Mouse (Mus musculus) heart, embryonic 10.5 days (tissue): ENCODE data around the gene Slc9b1. TPM values are rescaled to one million over a fixed set of nuclear protein-coding genes. Genes with fewer than 3 reads are reported as not detected.

Experiments used
- DNase-seq: peaks from one replicate; pipeline ENCODE4 v3.0.0-alpha.2; 2017; ENCODE audit warnings: low spot score
- H3K27ac ChIP-seq: fragments of 300-500 bp; sonication (generic); 2 replicates; pipeline ENCODE4 v1.5.1; 2016; ENCODE audit warnings: mild to moderate bottlenecking
- H3K27me3 ChIP-seq: fragments of 300-500 bp; sonication (generic); 2 replicates; pipeline ENCODE4 v1.6.1; 2016; ENCODE audit warnings: mild to moderate bottlenecking; ENCODE audit not compliant: poor library complexity, insufficient read depth, severe bottlenecking
- H3K36me3 ChIP-seq: fragments of 300-500 bp; sonication (generic); 2 replicates; pipeline ENCODE4 v1.6.1; 2016; ENCODE audit warnings: mild to moderate bottlenecking, moderate library complexity
- H3K4me1 ChIP-seq: fragments of 300-500 bp; sonication (generic); 2 replicates; pipeline ENCODE4 v1.6.1; 2016; ENCODE audit warnings: mild to moderate bottlenecking
- H3K4me3 ChIP-seq: fragments of 300-500 bp; sonication (generic); 2 replicates; pipeline ENCODE4 v1.5.1; 2016; ENCODE audit warnings: mild to moderate bottlenecking, moderate library complexity
- H3K9me3 ChIP-seq: fragments of 300-500 bp; sonication (generic); 2 replicates; pipeline ENCODE4 v1.6.1; 2016; ENCODE audit warnings: mild to moderate bottlenecking, moderate library complexity
- WGBS: fragments of 180-500 bp; shearing (Covaris S2); methylation state at CpG from one replicate; pipeline ENCODE4 v1.1.7; 2016; 5-methylcytosine and 5-hydroxymethylcytosine counted together
- polyA plus RNA-seq: library from polyadenylated mRNA; unstranded; fragments of >200 nt; fragmentation: Nextera tagmentation; extraction: Ambion mirVana; gene quantifications from 2 replicates; pipeline ENCODE4 v1.2.1, GENCODE M21; 2016

The Slc9b1 gene
- polyA plus RNA-seq, 1 experiment from 2014 or later, result 0.44 TPM

- Histone ChIP-seq H3K27ac (peak overlapping the region; percentile 98), H3K4me1 (peaks cover 16% of the 10 kb centered on the region), H3K36me3 (peaks cover 3% of the 10 kb centered on the region), H3K9me3 (no peaks in the 10 kb centered on the region), H3K4me3 (peak overlapping the region; percentile 81), H3K27me3 (no peaks in the 10 kb centered on the region)
- DNase-seq, result peak; percentile 91
- under 1% methylated on average over 103 of the region's 103 CpGs for WGBS
Measured at GRCm38 (mm10) chr3:135422856-135423607, 75.2 kb downstream of the Slc9b1 start.

- no peaks in the 10 kb centered on the region for H3K9me3 ChIP-seq
- H3K27me3 ChIP-seq, result no peaks in the 10 kb centered on the region
- H3K4me1 ChIP-seq, result peaks cover 15% of the 10 kb centered on the region
- no peak for DNase-seq
- peak within 1 kb of the TSS; percentile 98 for H3K27ac ChIP-seq
- peak within 1 kb of the TSS; percentile 81 for H3K4me3 ChIP-seq
- under 1% methylated on average over 8 of the region's 8 CpGs for WGBS
- no peaks in the 10 kb centered on the region; the same call in 1 of the 2 replicates for H3K36me3 ChIP-seq
Measured at GRCm38 (mm10) chr3:135423608-135424212, 75.9 kb downstream of the Slc9b1 start, which contains the start of gene Cisd2. Gene Cisd2 (minus strand): TSS chr3:135423925.

- H3K4me3 ChIP-seq, result peak overlapping the region; percentile 97
- H3K4me1 ChIP-seq, result peaks cover 16% of the 10 kb centered on the region
- no peaks in the 10 kb centered on the region for H3K27me3 ChIP-seq
- WGBS, result 56% methylated on average over 14 of the region's 14 CpGs
- H3K27ac ChIP-seq, result peak overlapping the region; percentile 100
- H3K36me3 ChIP-seq, result peaks cover 15% of the 10 kb centered on the region; the same call in 1 of the 2 replicates
- DNase-seq, result no peak
- no peaks in the 10 kb centered on the region for H3K9me3 ChIP-seq
Measured at GRCm38 (mm10) chr3:135436901-135437616, 89.2 kb downstream of the Slc9b1 start.

GRCm38 (mm10) chr3:135437758-135438495 is 90.1 kb downstream of the Slc9b1 start, which contains the start of gene Ube2d3:
Gene Ube2d3 (plus strand): TSS chr3:135438149.
- Histone ChIP-seq H3K4me1 (peaks cover 18% of the 10 kb centered on the region), H3K36me3 (peaks cover 17% of the 10 kb centered on the region; the same call in 1 of the 2 replicates), H3K27ac (peak within 1 kb of the TSS; percentile 100), H3K9me3 (no peaks in the 10 kb centered on the region), H3K27me3 (no peaks in the 10 kb centered on the region), H3K4me3 (peak within 1 kb of the TSS; percentile 97)
- peak; percentile 100 for DNase-seq
- under 1% methylated on average over 56 of the region's 56 CpGs for whole genome bisulfite sequencing

GRCm38 (mm10) chr3:135438531-135438912 is 90.7 kb downstream of the Slc9b1 start:
- Histone ChIP-seq H3K27ac (peak overlapping the region; percentile 100), H3K4me1 (peaks cover 18% of the 10 kb centered on the region), H3K36me3 (peaks cover 19% of the 10 kb centered on the region; the same call in 1 of the 2 replicates), H3K9me3 (no peaks in the 10 kb centered on the region), H3K27me3 (no peaks in the 10 kb centered on the region), H3K4me3 (peak overlapping the region; percentile 97)
- WGBS, result under 1% methylated on average over 50 of the region's 50 CpGs
- peak; percentile 96 for DNase-seq

- H3K27me3 ChIP-seq, result no peaks in the 10 kb centered on the region
- DNase-seq, result peak; percentile 94
- H3K36me3 ChIP-seq, result peaks cover 20% of the 10 kb centered on the region; the same call in 1 of the 2 replicates
- H3K4me1 ChIP-seq, result peaks cover 18% of the 10 kb centered on the region
- peak overlapping the region; percentile 97 for H3K4me3 ChIP-seq
- under 1% methylated on average over 67 of the region's 76 CpGs for WGBS
- H3K9me3 ChIP-seq, result no peaks in the 10 kb centered on the region
- H3K27ac ChIP-seq, result peak overlapping the region; percentile 100
Measured at GRCm38 (mm10) chr3:135438913-135439531, 91.2 kb downstream of the Slc9b1 start.

GRCm38 (mm10) chr3:135439651-135440050 is 91.8 kb downstream of the Slc9b1 start:
- WGBS, result 2% methylated on average over 15 of the region's 15 CpGs
- H3K27ac ChIP-seq, result peak overlapping the region; percentile 100
- no peak for DNase-seq
- no peaks in the 10 kb centered on the region for H3K27me3 ChIP-seq
- peak overlapping the region; percentile 97 for H3K4me3 ChIP-seq
- peaks cover 18% of the 10 kb centered on the region for H3K4me1 ChIP-seq
- H3K9me3 ChIP-seq, result no peaks in the 10 kb centered on the region
- H3K36me3 ChIP-seq, result peaks cover 21% of the 10 kb centered on the region; the same call in 1 of the 2 replicates

- peak overlapping the region; percentile 100; the same call in 1 of the 2 replicates for H3K27ac ChIP-seq
- H3K27me3 ChIP-seq, result no peaks in the 10 kb centered on the region
- 25% methylated on average over 7 of the region's 7 CpGs for WGBS
- H3K4me3 ChIP-seq, result peak overlapping the region; percentile 97
- H3K4me1 ChIP-seq, result peaks cover 18% of the 10 kb centered on the region
- no peaks in the 10 kb centered on the region for H3K9me3 ChIP-seq
- DNase-seq, result no peak
- peaks cover 26% of the 10 kb centered on the region; the same call in 1 of the 2 replicates for H3K36me3 ChIP-seq
Measured at GRCm38 (mm10) chr3:135440221-135440620, 92.4 kb downstream of the Slc9b1 start.

- H3K4me1 ChIP-seq, result peaks cover 18% of the 10 kb centered on the region
- H3K36me3 ChIP-seq, result peaks cover 26% of the 10 kb centered on the region; the same call in 1 of the 2 replicates
- H3K9me3 ChIP-seq, result no peaks in the 10 kb centered on the region
- H3K4me3 ChIP-seq, result peak overlapping the region; percentile 97
- 59% methylated on average over 10 of the region's 10 CpGs for WGBS
- 0 out of 2 replicates have a peak overlapping the region, but pooled peaks have one; percentile 100 for H3K27ac ChIP-seq
- no peaks in the 10 kb centered on the region for H3K27me3 ChIP-seq
- DNase-seq, result no peak
Measured at GRCm38 (mm10) chr3:135440621-135441020, 92.8 kb downstream of the Slc9b1 start.

- DNase-seq, result no peak
- Histone ChIP-seq H3K27me3 (no peaks in the 10 kb centered on the region), H3K36me3 (peaks cover 40% of the 10 kb centered on the region), H3K9me3 (no peaks in the 10 kb centered on the region), H3K4me1 (peaks cover 11% of the 10 kb centered on the region; the same call in 1 of the 2 replicates), H3K27ac (no peak overlapping the region), H3K4me3 (no peak overlapping the region)
Measured at GRCm38 (mm10) chr3:135444930-135445329, 97.1 kb downstream of the Slc9b1 start.
